Mouse (Mus musculus) midbrain, embryonic 14.5 days (tissue): ENCODE results near the gene Mphosph9. TPM values are rescaled to one million over a fixed set of nuclear protein-coding genes. Genes with fewer than 3 reads are reported as not detected.
"Not testable (repeated sequence)": the region's sequence is repeated elsewhere in the genome, so short reads cannot be mapped to it uniquely, and the experiment has no call there.

Experiments
- ATAC-seq: fragments of 200-750 bp; cut with Nextera tagmentation; 2 replicates; pipeline ENCODE4 v1.8.0; 2017; ENCODE audit warnings: moderate number of reproducible peaks, moderate library complexity; ENCODE audit not compliant: low FRiP score, low TSS enrichment
- DNase-seq: peaks from one replicate; pipeline ENCODE4 v3.0.0-alpha.2; 2015
- H3K27ac ChIP-seq: fragments of 300-500 bp; sonication (generic); replicated peaks from 2 replicates; pipeline ENCODE4 v1.5.1; 2014; ENCODE audit warnings: mild to moderate bottlenecking, low read depth, low read length, moderate library complexity
- H3K27me3 ChIP-seq: fragments of 300-500 bp; sonication (generic); 2 replicates; pipeline ENCODE4 v1.6.1; 2014; ENCODE audit warnings: low read length, control low read depth, mixed read lengths; ENCODE audit not compliant: control insufficient read depth, insufficient read depth
- H3K36me3 ChIP-seq: fragments of 300-500 bp; sonication (generic); 2 replicates; pipeline ENCODE4 v1.6.1; 2014; ENCODE audit warnings: low read length, control low read depth; ENCODE audit not compliant: control insufficient read depth, insufficient read depth
- H3K4me1 ChIP-seq: fragments of 300-500 bp; sonication (generic); 2 replicates; pipeline ENCODE4 v1.6.1; 2014; ENCODE audit warnings: mild to moderate bottlenecking, antibody characterized with exemption, low read length, control low read depth; ENCODE audit not compliant: control insufficient read depth, insufficient read depth
- H3K4me2 ChIP-seq: fragments of 300-500 bp; sonication (generic); 2 replicates; pipeline ENCODE4 v1.6.1; 2014; ENCODE audit warnings: mild to moderate bottlenecking, low read length, moderate library complexity
- H3K4me3 ChIP-seq: fragments of 300-500 bp; sonication (generic); replicated peaks from 2 replicates; pipeline ENCODE4 v1.5.1; 2014; ENCODE audit warnings: low read depth, low read length
- H3K9ac ChIP-seq: fragments of 300-500 bp; sonication (generic); replicated peaks from 2 replicates; pipeline ENCODE4 v1.6.1; 2014; ENCODE audit warnings: mild to moderate bottlenecking, low read length, moderate library complexity
- H3K9me3 ChIP-seq: fragments of 300-500 bp; sonication (generic); 2 replicates; pipeline ENCODE4 v1.6.1; 2016; ENCODE audit warnings: low read length, control low read depth, mixed read lengths; ENCODE audit not compliant: control insufficient read depth
- WGBS: fragments of 180-500 bp; shearing (Covaris S2); extraction: QIAGEN DNeasy Blood & Tissue Kit; methylation state at CpG from one replicate; pipeline ENCODE4 v1.1.7; 2014; 5-methylcytosine and 5-hydroxymethylcytosine counted together
- polyA plus RNA-seq: library from polyadenylated mRNA; unstranded; fragments of >200 nt; fragmentation: Nextera tagmentation; extraction: Ambion mirVana; gene quantifications from 2 replicates; pipeline ENCODE4 v1.2.1, GENCODE M21; 2014

Mphosph9 gene
- polyA plus RNA-seq, 1 experiment from 2014 or later = 16.8 TPM

DNA sequence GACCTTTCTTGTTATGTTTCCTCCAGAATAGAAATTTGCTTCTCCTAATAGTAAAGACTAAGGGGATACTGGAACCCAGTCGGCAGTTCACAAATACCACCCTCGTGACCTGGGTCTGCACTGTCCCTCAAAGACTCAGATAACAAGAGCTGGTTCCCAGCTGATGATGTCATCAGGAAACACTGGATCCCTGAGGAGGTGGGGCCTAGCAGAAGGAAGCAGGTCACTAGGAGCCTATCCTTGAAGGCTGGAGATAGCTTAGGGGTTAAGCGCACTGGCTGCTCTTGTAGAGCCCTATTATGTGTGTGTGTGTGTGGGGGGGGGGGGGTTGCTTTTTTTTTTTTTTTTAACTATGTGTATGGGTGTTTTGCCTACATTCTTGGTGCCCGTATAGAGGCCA, 27.6 kb downstream of the Mphosph9 start:
- no peak for ATAC-seq
- no peak for DNase-seq
- H3K4me2 ChIP-seq = no peak overlapping the region
- H3K4me1 ChIP-seq = no peaks in the 10 kb centered on the region
- 84% methylated on average over 4 of the region's 4 CpGs for WGBS
- peaks cover 63% of the 10 kb centered on the region for H3K36me3 ChIP-seq
- no peaks in the 10 kb centered on the region for H3K9me3 ChIP-seq
- no peak overlapping the region for H3K9ac ChIP-seq
- no peak overlapping the region for H3K4me3 ChIP-seq
- H3K27me3 ChIP-seq = no peaks in the 10 kb centered on the region
- no peak overlapping the region for H3K27ac ChIP-seq

- H3K9me3 ChIP-seq, H3K27me3 ChIP-seq, H3K9ac ChIP-seq, H3K4me3 ChIP-seq, H3K4me2 ChIP-seq, H3K27ac ChIP-seq, ATAC-seq, H3K4me1 ChIP-seq: not testable (repeated sequence)
- peaks cover 66% of the 10 kb centered on the region for H3K36me3 ChIP-seq
- 67% methylated on average over 3 of the region's 4 CpGs for WGBS
- DNase-seq = peak; percentile 68
Measured at GRCm38 (mm10) chr5:124299307-124299706, 28.5 kb downstream of the Mphosph9 start.

DNA sequence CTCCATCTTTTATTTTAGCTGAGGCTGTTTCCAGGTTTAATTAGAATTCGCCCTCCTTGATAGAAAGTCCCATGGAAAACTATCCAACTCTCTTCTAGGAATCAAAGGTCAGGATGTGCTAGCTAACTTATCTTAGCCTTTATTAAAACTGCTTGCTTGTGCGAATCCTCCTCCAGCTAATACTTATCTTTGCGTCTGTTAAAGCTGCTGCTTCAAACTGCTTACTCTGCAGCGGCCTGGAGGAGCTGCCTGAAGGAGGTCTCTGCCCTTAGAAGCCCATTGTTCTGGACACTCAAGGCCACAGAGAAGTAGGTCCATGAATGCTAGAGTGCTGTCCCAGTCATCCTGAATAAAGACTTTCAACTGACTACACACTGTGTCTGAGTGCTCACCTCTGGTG, 31.3 kb downstream of the Mphosph9 start:
- H3K36me3 ChIP-seq = peaks cover 69% of the 10 kb centered on the region
- no peak overlapping the region for H3K4me2 ChIP-seq
- DNase-seq (no peak), ATAC-seq (no peak)
- no peaks in the 10 kb centered on the region for H3K27me3 ChIP-seq
- 95% methylated on average over 4 of the region's 4 CpGs for WGBS
- no peak overlapping the region for H3K27ac ChIP-seq
- H3K9me3 ChIP-seq = no peaks in the 10 kb centered on the region
- no peaks in the 10 kb centered on the region for H3K4me1 ChIP-seq
- no peak overlapping the region for H3K4me3 ChIP-seq
- no peak overlapping the region for H3K9ac ChIP-seq

- 88% methylated on average over 5 of the region's 5 CpGs for WGBS
- Histone ChIP-seq H3K4me3 (no peak overlapping the region), H3K27me3 (no peaks in the 10 kb centered on the region), H3K9ac (no peak overlapping the region), H3K4me2 (no peak overlapping the region), H3K36me3 (peaks cover 82% of the 10 kb centered on the region), H3K4me1 (no peaks in the 10 kb centered on the region), H3K27ac (no peak overlapping the region), H3K9me3 (no peaks in the 10 kb centered on the region)
- no peak for ATAC-seq
- no peak for DNase-seq
Measured at GRCm38 (mm10) chr5:124293967-124294366, 33.8 kb downstream of the Mphosph9 start.

GRCm38 (mm10) chr5:124290216-124290615, 37.6 kb downstream of the Mphosph9 start:
- no peak overlapping the region for H3K4me3 ChIP-seq
- H3K4me2 ChIP-seq = no peak overlapping the region
- H3K9ac ChIP-seq = no peak overlapping the region
- WGBS = 95% methylated on average over 4 of the region's 4 CpGs
- peaks cover 83% of the 10 kb centered on the region for H3K36me3 ChIP-seq
- H3K9me3 ChIP-seq = 0 out of 2 replicates have a peak, but pooled peaks cover 2% of the 10 kb centered on the region
- no peaks in the 10 kb centered on the region for H3K27me3 ChIP-seq
- H3K27ac ChIP-seq = no peak overlapping the region
- DNase-seq = no peak
- ATAC-seq = no peak
- H3K4me1 ChIP-seq = no peaks in the 10 kb centered on the region

DNA sequence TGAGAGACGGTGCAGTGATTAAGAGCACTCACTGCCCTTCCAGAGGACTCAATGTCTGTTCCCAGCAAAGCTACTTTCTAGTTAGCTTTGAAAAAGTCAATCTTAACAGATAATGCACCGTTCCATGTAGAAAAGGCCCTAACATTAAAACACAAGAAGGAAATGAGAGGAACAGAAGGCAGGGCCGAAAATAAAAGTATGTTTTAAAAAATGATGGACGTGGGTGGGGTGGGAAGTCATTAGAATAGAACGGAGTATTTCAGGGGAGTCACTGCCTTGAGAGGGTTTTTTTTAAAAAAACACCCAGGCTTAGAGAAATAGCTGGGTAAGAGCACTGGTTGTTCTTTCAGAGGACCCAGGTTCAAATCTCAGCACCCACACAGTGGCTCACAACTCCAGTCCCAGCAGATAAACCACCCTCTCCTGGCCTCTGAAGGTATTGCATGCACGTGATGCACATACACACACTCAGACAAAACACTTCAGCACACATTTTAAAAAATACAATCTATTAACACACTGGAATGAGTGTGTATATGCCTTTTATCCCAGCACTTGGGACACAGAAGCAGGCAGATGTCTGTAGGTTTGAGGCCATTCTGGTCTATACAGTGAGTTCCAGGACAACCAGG, 40.0 kb downstream of the Mphosph9 start:
- H3K36me3 ChIP-seq = peaks cover 81% of the 10 kb centered on the region
- ATAC-seq = no peak

GRCm38 (mm10) chr5:124284330-124284729, 43.4 kb downstream of the Mphosph9 start:
- H3K4me1 ChIP-seq = no peaks in the 10 kb centered on the region
- DNase-seq = peak; percentile 44
- 71% methylated on average over 3 of the region's 3 CpGs for WGBS
- H3K27me3 ChIP-seq = no peaks in the 10 kb centered on the region
- H3K27ac ChIP-seq = no peak overlapping the region
- ATAC-seq = no peak
- H3K9ac ChIP-seq = no peak overlapping the region
- H3K9me3 ChIP-seq = 0 out of 2 replicates have a peak, but pooled peaks cover 2% of the 10 kb centered on the region
- H3K4me3 ChIP-seq = no peak overlapping the region
- H3K4me2 ChIP-seq = no peak overlapping the region
- H3K36me3 ChIP-seq = peaks cover 68% of the 10 kb centered on the region

More for the DNA sequence above, 40.0 kb downstream of the Mphosph9 start:
- Histone ChIP-seq H3K9me3 (0 out of 2 replicates have a peak, but pooled peaks cover 2% of the 10 kb centered on the region), H3K27me3 (no peaks in the 10 kb centered on the region), H3K4me2 (no peak overlapping the region), H3K4me3 (no peak overlapping the region), H3K27ac (no peak overlapping the region), H3K9ac (no peak overlapping the region), H3K4me1 (no peaks in the 10 kb centered on the region)
- WGBS = 97% methylated on average over 6 of the region's 6 CpGs
- no peak for DNase-seq

GRCm38 (mm10) chr5:124282854-124283253, 44.9 kb downstream of the Mphosph9 start:
- H3K4me2 ChIP-seq = no peak overlapping the region
- WGBS = 93% methylated on average over 2 of the region's 2 CpGs
- no peak overlapping the region for H3K9ac ChIP-seq
- H3K4me1 ChIP-seq = no peaks in the 10 kb centered on the region
- no peak for ATAC-seq
- H3K9me3 ChIP-seq = 0 out of 2 replicates have a peak, but pooled peaks cover under 1% of the 10 kb centered on the region
- DNase-seq = no peak
- H3K36me3 ChIP-seq = peaks cover 66% of the 10 kb centered on the region
- H3K27me3 ChIP-seq = no peaks in the 10 kb centered on the region
- H3K27ac ChIP-seq = no peak overlapping the region
- H3K4me3 ChIP-seq = no peak overlapping the region

GRCm38 (mm10) chr5:124270226-124270625, 57.5 kb downstream of the Mphosph9 start:
- no peak for ATAC-seq
- H3K27ac ChIP-seq = no peak overlapping the region; the same call in 1 of the 2 replicates

More at GRCm38 (mm10) chr5:124270226-124270625, 57.5 kb downstream of the Mphosph9 start:
- no peaks in the 10 kb centered on the region for H3K27me3 ChIP-seq
- 89% methylated on average over 5 of the region's 5 CpGs for WGBS
- no peak for DNase-seq
- no peak overlapping the region for H3K9ac ChIP-seq
- H3K4me2 ChIP-seq = no peak overlapping the region
- no peak overlapping the region for H3K4me3 ChIP-seq
- H3K4me1 ChIP-seq = peaks cover 10% of the 10 kb centered on the region
- H3K36me3 ChIP-seq = peaks cover 21% of the 10 kb centered on the region
- no peaks in the 10 kb centered on the region for H3K9me3 ChIP-seq
